In genomic region chr14:74948426-74949240, GRCm38 (mm10) we compare ENCODE assay signal across 8 mouse cellular contexts. TPM values are rescaled to one million over a fixed set of nuclear protein-coding genes. Genes with fewer than 3 reads are reported as not detected.
DNase-seq lines count a peak whose midpoint lies in the region; ATAC-seq and TF ChIP-seq lines count a peak whose summit lies in the region.

No protein-coding gene starts in this region.

- 39% methylated on average over 14 of the region's 14 CpGs for WGBS in intestine, embryonic 15.5 days
- WGBS in midbrain, embryonic 10.5 days: 54% methylated on average over 14 of the region's 14 CpGs

- H3K36me3 ChIP-seq in intestine, embryonic 15.5 days: no peaks in the 10 kb centered on the region
- H3K36me3 ChIP-seq in midbrain, embryonic 10.5 days: no peaks in the 10 kb centered on the region

- no peak for ATAC-seq in cerebellum, adult (ENCODE audit: insufficient number of reproducible peaks, low FRiP score, low TSS enrichment)
- peak; percentile 36 for ATAC-seq in intestine, embryonic 15.5 days

- peak overlapping the region; percentile 100; the same call in 1 of the 2 replicates for H3K4me3 ChIP-seq in cortical plate, adult 2 months (ENCODE audit: insufficient read depth, low read length)
- peak overlapping the region; percentile 89; the same call in 1 of the 2 replicates for H3K4me3 ChIP-seq in intestine, embryonic 15.5 days (replicated peaks)
- H3K4me3 ChIP-seq in midbrain, embryonic 10.5 days: peak overlapping the region; percentile 85; the same call in 1 of the 2 replicates

- intact Hi-C loops in gastrocnemius, postnatal 14 days (cut with DNase I; ENCODE audit: low total_unique reads): loop anchor here (10.0 kb wide), 1 partner anchor 154 kb away; no protein-coding TSS in a partner anchor
- intact Hi-C loops in left cerebral cortex, postnatal 4 days (cut with DNase I): no loop called here

- H3K27me3 ChIP-seq in intestine, embryonic 15.5 days (replicated peaks): no peaks in the 10 kb centered on the region
- H3K27me3 ChIP-seq in midbrain, embryonic 10.5 days (ENCODE audit: low read depth, poor library complexity, severe bottlenecking): no peaks in the 10 kb centered on the region

- peak overlapping the region; percentile 79 for H3K4me2 ChIP-seq in intestine, embryonic 15.5 days (replicated peaks)

- peaks cover 6% of the 10 kb centered on the region; the same call in 1 of the 2 replicates for H3K4me1 ChIP-seq in cortical plate, adult 2 months (ENCODE audit: control insufficient read depth, insufficient read depth, low read length)
- H3K4me1 ChIP-seq in intestine, embryonic 15.5 days (replicated peaks): peaks cover 18% of the 10 kb centered on the region
- H3K4me1 ChIP-seq in midbrain, embryonic 10.5 days: peaks cover 20% of the 10 kb centered on the region

- no peak overlapping the region for H3K9ac ChIP-seq in intestine, embryonic 15.5 days

- H3K9me3 ChIP-seq in intestine, embryonic 15.5 days: no peaks in the 10 kb centered on the region
- no peaks in the 10 kb centered on the region for H3K9me3 ChIP-seq in midbrain, embryonic 10.5 days (replicated peaks)

- no peak for TF ChIP-seq POLR2A in cortical plate, adult 2 months (IDR thresholded peaks at IDR 0.05; ENCODE audit: extremely low read depth, insufficient read depth, low read length)

- no peak overlapping the region for H3K27ac ChIP-seq in cortical plate, adult 2 months (ENCODE audit: insufficient read depth, low read length)
- peak overlapping the region; percentile 93; the same call in 1 of the 2 replicates for H3K27ac ChIP-seq in intestine, embryonic 15.5 days
- H3K27ac ChIP-seq in midbrain, embryonic 10.5 days (replicated peaks): no peak overlapping the region

- DNase-seq in cerebellum, adult 11 months: peak; percentile 47
- peak; percentile 58 for DNase-seq in gastrocnemius, postnatal 14 days
- DNase-seq in left cerebral cortex, postnatal 4 days: peak; percentile 65
- peak; percentile 56 for DNase-seq in midbrain, embryonic 10.5 days (ENCODE audit: low spot score)
- DNase-seq in spleen, postnatal 10 days (ENCODE audit: low spot score in 2 of 2): peak; percentile 33 to 62

- TF ChIP-seq CTCF in cortical plate, adult 2 months (IDR thresholded peaks at IDR 0.05; ENCODE audit: extremely low read depth, insufficient read depth, low read length): peak; percentile 69

RNA-seq across cellular contexts. Expression of gene Lrch1, which starts 1.0 kb away (rescaled TPM):
- 13.6 and 15.1 TPM in 2 replicates for polyA plus RNA-seq in cortical plate, adult 2 months (2012; rRNA removed)
- 1 to 10 TPM; 5.5 to 6.6 TPM for total RNA-seq in gastrocnemius, postnatal 14 days (2021)
- polyA plus RNA-seq in intestine, embryonic 15.5 days (2015; fragmentation: Nextera tagmentation; extraction: Ambion mirVana): 11.8 and 12.5 TPM in 2 replicates
- total RNA-seq in left cerebral cortex, postnatal 4 days (2021): 10 to 100 TPM; 40.9 to 43.4 TPM
- polyA plus RNA-seq in midbrain, embryonic 10.5 days (2016; fragmentation: Nextera tagmentation; extraction: Ambion mirVana): 6.2 and 6.4 TPM in 2 replicates
